Mouse (Mus musculus): ENCODE data around the gene Rdh5. TPM values are rescaled to one million over a fixed set of nuclear protein-coding genes. Genes with fewer than 3 reads are reported as not detected.

Gene Rdh5
- 10 to 100 TPM; 11.7 to 12.1 TPM for total RNA-seq (2021)
- long read RNA-seq, experiment 1, partial matches to known transcripts: 0 of 3 reads
- long read RNA-seq, experiment 1, other reads (novel, unspliced or antisense): 3 of 3 reads
- long read RNA-seq, experiment 2, partial matches to known transcripts: 2 of 12 reads
- long read RNA-seq, experiment 2, other reads (novel, unspliced or antisense): 9 of 12 reads

DNA sequence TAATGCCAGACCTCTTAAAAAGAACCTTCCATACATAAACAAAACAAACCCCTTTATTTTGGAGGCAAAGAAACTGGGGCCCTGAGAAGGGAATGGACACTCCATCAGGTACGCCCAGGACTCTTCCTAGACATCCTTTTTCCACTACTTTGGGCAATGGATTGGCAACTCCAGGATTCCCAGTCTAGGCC lies at the start of gene Rdh5:
TSS of gene Rdh5 (minus strand) at position 67 of the 191 bp plus-strand sequence.
- DNase-seq (ENCODE audit: low spot score in 2 of 2): no peak

DNA sequence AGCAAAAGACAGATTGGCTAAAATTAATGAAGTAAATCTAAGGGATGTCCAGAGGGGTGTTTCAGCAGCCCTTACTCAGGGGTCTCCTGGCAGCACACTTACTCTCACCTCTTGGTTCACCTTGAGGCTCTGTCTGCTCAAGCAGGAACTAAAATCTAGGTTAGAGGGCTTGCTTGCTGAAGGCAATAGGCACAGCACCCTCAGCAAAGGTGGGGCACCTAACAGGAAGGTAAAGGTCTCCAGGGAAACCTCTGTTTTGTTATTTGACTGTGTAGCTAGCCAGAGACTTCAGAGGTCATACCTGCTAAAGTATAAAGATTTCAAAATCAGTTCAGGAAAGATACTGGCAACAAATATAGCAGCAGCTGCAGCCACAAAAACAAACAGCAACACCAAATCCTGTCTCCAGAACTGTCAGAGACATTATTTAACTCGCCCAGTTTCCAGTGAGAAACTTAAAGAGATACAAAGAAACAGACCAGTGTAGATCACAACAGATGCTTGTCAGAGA lies 48.1 kb upstream of the Rdh5 start:
- no peak for DNase-seq (ENCODE audit: low spot score in 2 of 2)

DNA sequence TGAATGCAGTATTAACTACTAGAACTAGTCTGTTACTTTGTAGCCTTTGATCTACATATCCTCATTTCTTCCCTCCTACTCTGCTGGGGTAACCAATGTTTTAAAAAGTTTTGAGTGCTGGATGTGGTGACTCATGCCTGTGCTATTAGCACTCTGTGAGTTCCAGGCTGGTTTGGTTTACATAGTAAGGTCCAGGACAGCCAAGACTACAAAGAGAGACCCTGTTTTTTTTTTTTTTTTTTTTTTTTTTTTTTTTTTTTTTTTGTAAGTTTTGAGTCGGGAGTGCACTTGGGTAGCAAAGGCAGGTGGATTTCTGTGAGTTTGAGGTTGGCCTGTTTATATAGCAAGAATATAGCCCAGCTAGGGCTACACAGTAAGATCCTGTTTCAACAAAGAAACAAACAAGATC lies 45.7 kb upstream of the Rdh5 start:
- DNase-seq (ENCODE audit: low spot score in 2 of 2): no peak

DNA sequence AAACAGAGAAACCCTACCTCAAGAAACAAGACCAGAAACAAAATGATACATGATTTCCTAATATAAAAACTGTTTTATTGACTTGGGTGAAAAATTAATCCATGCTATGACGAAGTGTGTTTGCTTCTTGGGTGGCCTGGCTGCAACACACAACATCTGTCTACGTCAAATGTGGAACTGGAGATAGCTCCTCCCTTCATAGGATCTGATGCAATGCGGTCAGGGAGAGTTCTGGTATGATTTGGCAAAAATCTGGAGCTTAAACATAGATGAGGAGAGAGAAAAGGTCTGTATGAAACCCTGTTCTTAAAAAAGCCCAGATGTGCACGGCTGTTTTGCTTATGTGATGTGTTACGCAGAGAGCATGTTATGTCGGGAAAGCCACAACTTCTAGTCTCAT lies 43.2 kb upstream of the Rdh5 start:
- DNase-seq (ENCODE audit: low spot score in 2 of 2): no peak

DNA sequence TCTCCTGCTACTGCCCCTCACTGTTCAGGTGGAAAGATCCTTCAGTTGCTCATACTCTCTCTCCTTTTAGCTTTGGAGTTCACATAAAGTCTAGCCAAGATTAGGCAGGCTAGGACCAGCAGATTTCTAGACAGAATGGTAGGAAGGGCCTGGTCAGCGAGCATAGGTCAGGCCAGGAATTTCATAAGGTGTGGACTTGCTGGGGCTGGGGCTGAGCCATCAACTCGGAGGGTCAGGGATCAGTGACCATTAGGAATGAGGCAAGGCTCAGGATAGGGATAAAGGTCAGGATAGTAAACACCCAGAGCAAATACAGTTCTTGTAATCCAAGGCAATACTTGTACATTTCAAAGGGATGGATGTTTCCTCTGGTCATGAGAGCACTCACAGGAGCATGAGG lies 42.3 kb upstream of the Rdh5 start:
- no peak for DNase-seq (ENCODE audit: low spot score in 2 of 2)

DNA sequence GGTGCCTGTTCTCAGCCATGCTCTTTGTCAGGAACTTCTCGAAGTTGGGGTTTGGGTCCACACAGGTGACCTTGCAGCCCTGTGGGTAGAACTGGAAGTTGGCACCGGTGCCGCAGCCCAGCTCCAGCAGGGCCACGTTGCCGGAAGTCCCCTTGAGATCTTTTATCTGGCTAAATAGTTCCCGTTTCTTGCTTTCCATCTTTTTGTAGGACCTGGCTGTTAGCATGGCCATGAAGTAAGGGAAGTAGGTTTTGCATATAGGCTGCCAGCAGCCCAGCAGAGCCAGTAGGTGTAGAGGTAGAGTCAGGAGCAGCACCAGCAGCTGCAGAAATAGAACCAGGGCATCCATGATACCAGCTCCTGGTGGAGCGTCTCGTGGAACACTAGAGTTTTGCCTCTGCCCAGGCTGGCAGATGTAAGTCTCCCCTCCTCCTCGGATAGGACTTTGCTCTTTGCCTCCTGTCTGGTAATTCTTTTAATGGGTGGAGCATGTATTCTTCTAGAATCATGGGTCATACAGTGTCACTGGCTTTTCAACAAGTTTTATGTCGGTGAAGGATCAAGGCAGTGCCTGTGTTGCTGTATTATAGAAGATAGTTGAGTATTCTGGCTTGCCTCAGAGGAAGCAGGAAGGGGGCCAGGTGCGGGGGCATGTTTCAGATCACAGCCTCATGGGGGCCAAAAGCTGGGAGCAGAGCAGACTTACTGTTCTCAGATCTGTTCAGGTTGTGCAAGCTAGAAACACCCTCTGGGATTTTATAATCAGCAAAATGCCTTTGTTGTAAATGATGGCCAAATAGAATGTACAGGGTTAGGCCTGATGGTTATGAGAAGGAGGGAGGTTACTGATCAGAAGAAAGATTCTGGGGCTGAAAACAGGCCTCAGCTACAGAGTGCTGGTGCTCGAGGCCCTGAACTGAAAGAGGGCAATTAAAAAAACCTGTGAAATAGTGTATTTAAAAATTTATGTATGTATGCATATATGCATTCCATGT lies 38.2 kb upstream of the Rdh5 start, which contains the start of gene Mettl7b:
TSS of gene Mettl7b (minus strand) at position 399 of the 995 bp plus-strand sequence.
- no peak for DNase-seq (ENCODE audit: low spot score in 2 of 2)

DNA sequence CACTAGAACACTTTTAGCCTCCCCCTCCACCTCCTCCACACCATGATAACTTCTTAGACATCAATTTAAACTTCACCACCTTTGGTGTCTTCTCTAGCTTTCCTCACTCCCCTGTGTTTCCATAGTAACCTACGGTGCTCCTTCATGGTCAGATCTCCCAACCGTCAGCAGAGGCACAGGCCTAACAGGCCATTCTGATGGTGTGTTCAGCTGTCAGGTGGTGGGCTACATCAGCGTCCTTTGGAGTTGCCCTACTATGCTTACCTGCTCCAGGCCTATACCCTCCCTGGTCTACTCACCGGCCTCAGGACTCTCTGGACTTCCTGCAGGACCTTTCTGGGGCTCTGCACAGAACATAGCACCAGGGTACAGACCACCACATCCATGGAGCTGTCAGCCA lies 37.5 kb upstream of the Rdh5 start:
- DNase-seq (ENCODE audit: low spot score in 2 of 2): no peak

DNA sequence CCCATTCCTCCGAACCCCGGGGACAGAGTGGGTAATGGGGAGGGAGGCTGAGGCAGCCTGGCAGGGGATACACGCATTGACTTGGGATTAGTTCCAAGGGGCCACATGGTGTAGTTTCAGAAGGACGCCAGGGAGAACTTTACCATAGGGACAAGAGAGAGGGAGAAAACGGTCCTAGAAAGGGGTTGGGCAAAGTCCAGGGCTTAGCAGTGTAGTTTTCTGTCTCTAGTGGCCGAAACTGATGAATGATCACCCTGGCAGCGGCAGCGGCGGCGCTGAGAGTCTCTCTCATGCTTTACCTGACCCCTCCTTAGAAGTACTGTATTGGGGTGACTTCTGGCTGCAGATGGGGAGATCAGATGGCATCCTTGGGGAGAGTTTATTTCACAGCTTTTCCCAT lies 35.7 kb upstream of the Rdh5 start:
- DNase-seq (ENCODE audit: low spot score in 2 of 2): no peak

DNA sequence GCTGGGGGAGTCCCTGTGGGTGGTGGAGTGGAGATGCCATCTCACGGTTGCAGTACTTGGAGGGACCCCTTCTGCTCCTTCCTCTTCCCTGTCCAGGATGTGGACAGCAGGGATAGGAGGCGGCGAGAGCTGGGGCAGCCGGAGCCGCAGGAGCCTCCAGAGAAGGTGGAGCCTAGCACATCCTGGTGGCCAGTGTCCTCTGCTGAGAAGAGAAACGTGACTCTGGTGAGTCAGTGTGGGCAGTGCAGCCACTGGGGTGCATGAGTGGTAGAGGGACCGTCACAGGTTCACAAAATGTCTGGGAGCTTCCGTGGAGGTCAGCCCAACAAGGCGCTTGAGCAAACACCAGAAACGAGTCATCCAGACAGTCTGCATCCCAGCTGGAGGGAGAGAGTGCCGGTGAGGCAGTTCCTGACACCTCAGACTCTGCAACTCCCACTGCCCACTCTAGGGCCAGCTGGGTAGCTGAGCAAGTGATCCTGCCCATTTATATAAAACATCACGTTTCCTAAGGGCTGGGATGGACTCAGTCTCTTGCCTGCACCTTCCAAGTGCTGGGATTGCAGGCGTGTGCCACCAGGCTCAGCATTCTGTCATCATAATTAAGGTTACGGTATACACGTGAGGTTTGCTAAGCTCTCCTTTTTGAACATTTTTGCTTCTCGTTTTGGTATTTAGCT lies 27.7 kb upstream of the Rdh5 start:
- DNase-seq (ENCODE audit: low spot score in 2 of 2): no peak

DNA sequence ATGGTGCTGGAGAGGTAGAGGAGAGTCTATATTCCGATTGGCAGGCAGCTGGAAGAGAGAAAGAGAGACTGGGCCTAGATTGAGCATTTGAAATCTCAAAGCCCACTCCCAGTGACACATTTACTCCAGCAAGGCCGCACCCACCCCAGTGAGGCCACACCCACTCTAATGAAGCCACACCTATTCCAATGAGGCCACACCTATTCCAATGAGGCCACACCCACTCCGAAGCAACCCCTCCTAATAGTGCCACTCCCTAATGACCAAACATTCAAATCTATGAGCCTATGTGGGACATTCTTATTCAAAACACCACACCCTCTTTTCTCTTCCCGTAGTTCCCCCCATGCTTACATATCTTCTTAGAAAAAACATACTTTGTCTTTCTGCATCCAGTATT lies 24.8 kb upstream of the Rdh5 start:
- no peak for DNase-seq (ENCODE audit: low spot score in 2 of 2)

DNA sequence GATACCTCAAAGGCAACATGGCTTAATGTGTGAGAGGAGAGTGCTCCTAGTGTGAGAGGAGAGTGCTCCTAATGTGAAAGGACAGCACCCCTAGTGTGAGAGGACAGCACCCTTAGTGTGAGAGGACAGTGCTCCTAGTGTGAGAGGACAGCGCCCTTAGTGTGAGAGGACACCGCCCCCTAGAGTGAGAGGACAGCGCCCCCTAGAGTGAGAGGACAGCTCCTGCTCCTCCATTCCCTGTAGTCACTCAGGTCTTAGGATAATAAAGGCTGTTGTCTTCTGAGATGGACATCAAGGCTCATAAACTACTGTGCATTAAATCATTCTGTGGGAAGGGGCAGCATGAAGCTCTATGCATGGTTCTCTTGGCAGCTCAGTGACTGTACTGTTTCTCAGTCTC lies 23.0 kb upstream of the Rdh5 start:
- peak in 1 of 2 experiments; percentile 56 for DNase-seq (ENCODE audit: low spot score in 2 of 2)

DNA sequence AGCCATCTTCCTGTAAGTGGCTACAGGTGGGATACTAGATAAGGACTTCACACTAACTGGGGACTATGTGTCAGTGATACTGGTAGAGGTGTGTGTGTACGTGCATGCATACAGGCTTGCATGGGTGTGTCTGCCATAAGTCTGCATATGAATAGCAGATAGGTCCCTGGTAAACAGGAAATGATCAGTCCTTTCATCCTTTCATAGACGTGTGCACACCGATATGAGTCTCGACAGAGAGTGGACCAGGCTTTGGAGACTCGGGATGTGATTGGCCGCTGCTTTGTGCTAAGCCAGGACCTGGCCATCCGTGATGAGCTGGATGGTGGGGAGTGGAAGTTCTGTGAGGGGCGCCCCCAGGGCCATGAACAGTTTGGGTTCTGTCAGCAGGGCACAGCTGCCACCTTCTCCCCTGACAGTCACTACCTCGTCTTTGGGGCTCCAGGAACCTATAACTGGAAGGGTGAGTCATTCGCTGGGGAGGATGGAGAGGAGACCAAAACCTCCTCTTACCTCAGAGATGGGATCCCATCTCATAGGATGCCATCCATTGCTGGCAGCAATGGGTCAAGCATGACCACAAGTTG lies 17.9 kb upstream of the Rdh5 start:
- DNase-seq (ENCODE audit: low spot score in 2 of 2): no peak

DNA sequence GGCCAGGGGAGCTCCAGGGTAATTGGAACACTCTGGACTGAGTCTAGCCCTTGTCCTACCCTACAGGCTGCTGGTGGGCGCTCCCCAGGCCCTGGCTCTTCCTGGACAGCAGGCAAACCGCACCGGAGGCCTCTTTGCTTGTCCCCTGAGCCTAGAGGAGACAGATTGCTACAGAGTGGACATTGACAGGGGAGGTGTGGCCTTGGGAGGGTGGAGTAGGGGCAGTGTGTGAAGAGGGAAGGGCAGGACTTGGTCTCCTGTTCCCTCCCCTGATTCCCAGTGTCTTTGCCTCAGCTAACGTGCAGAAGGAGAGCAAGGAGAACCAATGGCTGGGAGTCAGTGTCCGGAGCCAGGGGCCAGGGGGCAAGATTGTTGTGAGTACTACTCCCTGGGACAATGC lies 16.3 kb upstream of the Rdh5 start:
- peak in 1 of 2 experiments; percentile 18 for DNase-seq (ENCODE audit: low spot score in 2 of 2)

DNA sequence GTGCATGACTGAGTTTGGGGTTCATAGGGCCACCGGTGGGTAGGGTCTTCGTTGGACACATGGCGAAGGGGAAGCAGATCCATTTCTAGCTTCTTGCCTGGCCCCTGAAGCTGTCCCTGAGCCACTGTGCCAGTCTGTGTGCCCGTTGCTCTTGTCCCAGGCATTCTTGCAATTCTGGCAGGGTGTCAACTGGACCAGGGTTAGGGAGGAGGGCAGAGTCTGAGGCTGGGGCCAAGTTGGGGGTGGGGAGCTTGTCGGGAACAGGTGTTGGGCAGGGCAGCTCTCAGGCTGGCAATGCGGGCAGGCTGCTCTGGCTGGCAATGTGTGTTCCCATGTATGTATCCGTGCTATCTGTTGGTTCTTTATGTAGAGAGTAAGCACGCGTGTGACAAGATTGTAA lies 15.8 kb upstream of the Rdh5 start:
- DNase-seq (ENCODE audit: low spot score in 2 of 2): peak; percentile 69 to 88

DNA sequence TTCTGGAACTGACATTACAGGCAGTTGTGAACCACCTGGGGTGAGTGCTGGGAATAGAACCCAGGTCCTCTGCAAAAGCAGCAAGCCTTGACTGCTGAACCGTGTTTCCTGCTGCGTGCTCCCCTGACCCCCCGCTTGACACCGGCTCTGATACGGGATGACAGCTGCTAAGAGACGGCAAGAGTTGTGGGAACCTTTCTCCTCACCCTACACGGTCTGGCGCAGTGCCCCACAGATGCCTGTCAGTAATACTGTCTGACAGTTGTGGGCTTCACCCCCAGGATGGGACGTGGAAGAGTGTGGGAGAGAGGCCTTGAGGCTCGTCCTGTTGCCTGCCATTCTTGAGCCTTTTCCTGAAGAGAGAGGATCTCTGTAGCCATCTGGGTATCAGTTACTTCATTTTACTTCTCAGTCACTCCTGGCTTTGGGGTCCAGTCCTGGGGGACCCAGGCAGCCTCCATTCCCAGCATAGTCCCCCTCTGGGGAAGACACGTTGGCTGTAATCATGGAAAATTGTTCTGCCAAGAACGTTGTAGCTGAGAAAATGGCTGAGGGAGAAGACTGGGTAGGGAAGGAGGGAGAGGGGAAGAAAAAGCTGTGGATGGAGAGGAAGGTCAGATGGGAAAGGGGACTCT lies 15.2 kb upstream of the Rdh5 start:
- peak; percentile 61 to 77 for DNase-seq (ENCODE audit: low spot score in 2 of 2)

DNA sequence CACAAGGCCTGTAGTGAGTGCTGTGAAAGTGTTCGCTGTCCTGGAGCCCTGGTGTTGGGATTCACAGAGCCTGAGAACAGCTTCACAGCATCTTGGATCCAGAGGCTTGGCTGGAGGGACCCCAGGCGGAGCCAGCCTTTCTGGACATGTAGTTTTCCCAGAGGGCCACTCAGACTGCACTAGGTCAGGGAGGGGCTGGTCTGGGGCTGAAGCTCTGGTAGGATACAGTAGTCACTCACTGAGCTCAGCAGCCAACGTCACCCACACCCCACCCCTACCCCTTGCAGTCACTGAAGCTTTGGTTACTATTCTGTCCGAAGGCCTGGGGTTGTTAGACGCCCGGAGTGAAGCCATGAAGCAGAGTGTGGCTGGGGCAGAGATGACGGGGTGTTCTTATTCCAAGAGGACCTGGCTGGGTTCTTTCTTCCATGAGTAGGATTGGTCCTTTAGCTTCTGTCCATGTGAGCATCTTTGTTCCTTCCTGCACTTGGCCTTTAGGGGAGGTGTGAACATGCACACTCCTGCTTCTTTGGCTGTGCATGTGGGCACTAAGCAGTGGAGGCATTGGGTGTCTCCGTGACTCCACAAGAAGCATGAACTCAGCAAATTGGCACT lies 13.2 kb upstream of the Rdh5 start:
- DNase-seq (ENCODE audit: low spot score in 2 of 2): peak in 1 of 2 experiments; percentile 47

DNA sequence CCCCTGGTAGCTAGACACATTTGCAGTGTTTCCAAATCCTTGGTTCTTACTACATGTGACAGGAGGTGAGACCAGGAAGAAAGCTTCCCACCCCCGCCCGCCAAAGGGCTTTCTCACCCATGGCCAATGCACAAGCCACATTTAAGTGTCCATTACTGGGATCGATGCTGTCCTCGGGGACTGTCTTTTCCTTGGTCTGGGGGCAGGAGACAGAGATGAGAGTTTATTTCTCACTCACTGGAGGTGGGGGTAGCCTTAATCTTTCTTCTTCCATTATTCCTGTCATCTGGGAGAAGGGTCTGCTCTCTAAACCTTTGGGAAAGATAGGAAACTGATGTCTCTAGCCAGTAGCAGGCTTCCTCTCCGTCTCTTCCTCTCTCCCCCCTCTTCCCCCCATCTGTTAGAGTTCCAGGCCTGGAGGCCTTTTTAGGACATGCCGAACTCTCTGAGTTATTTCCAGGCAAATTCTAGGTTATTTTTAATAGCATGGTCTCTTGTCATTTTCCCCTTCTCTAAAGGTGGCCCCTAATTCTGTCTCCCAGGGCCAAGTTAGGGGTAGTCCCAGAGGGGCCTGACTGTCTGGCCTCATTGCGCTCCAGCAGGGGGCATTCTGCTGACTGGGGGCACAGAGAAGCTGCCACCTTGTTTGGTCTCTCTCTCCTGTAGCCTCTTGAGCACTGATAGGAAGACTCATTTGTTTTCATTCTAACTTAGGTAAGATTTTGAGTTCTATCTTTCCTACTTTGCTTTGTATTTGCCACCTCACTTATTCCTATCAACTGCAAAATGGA lies 12.5 kb upstream of the Rdh5 start:
- no peak for DNase-seq (ENCODE audit: low spot score in 2 of 2)

DNA sequence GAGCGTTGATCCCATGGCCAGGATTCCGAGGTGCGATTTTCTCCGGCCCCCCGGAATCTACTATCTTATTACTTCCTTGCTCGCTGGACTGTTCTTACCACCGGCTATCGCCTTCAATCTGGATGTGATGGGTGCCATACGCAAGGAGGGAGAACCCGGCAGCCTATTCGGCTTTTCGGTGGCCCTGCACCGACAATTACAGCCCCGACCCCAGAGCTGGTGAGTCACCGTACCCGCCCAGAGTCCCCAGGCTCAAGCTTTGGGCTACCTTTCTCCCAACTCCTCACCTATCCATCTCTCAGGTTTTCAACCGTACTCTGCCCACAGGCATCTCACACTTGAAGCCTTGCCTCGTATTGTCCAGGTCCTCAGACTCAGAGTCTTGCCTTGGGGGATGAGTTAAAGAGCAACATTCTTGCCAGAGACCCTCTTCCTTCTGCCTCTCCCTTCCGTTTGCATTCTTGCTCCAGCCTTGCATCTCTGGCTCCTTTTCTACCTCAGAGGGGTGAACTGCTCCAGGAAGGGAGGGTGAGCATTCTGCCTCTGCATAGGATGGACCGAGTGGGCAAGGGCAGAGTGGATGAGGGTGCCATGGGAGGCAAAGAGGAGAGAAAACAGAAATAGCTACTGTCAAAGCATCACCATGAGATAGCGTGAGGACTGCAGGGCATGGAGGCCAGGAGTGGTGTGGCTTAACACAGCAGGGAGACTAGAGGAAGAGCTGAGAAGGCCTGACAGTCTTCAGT lies 11.5 kb upstream of the Rdh5 start:
- DNase-seq (ENCODE audit: low spot score in 2 of 2): no peak

DNA sequence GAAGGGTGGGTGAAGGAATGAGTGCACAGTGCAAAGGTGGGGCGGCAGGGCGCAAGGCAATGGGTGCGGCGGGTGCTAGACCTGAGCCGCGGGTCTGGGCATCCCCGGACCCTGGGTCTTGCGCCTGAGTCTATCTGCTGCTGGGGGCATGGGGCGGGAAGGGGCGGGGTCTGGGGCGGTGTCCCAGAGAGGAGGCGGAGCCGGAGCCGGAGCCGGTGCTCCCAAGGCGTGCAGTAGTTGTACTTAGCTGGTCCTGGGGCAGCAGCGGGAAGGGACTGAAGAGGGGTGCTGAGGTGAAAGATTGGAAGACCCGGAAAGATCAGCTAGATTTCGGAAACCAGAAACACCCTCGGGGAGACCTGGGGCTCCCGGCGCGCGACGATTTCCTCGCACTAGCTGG lies 10.9 kb upstream of the Rdh5 start, which contains the start of gene Itga7:
TSS of gene Itga7 (plus strand) at position 245 of the 400 bp plus-strand sequence.
- no peak for DNase-seq (ENCODE audit: low spot score in 2 of 2)
